In genomic region chr4:86691290-86691689, GRCm38 (mm10) we compare ENCODE assay signal across 18 mouse cellular contexts.
"Had no signal": no experiment of that assay in that cellular context is flagged by ENCODE, and none has a peak within 500 bp of the region (broad histone marks: within the 10 kb centered on the region; RNA-seq: fewer than 3 reads in every experiment).

No protein-coding gene starts in this region.

- DNase-seq: kidney, adult 2 months; kidney, postnatal 25 days; layer of hippocampus, postnatal 36 days; liver, embryonic 13.5 days; lung, postnatal 14 days; lung, postnatal 4 days; retina, postnatal 1 day; right cerebral cortex, postnatal 25 days; spleen, adult 18-20 months; thymus, adult 18-20 months; thymus, postnatal 36 days had no signal

- H3K9ac ChIP-seq: liver, embryonic 13.5 days; lung, embryonic 15.5 days; midbrain, embryonic 12.5 days; midbrain, embryonic 15.5 days; neural tube, embryonic 12.5 days; neural tube, embryonic 15.5 days had no signal

- H3K4me2 ChIP-seq: liver, embryonic 13.5 days; lung, embryonic 15.5 days; midbrain, embryonic 12.5 days; midbrain, embryonic 15.5 days; neural tube, embryonic 12.5 days; neural tube, embryonic 15.5 days had no signal

- H3K36me3 ChIP-seq: liver, embryonic 13.5 days; lung, embryonic 15.5 days; midbrain, embryonic 12.5 days; midbrain, embryonic 15.5 days; neural tube, embryonic 12.5 days; neural tube, embryonic 15.5 days had no signal

- H3K27me3 ChIP-seq: liver, embryonic 13.5 days; lung, embryonic 15.5 days; midbrain, embryonic 12.5 days; midbrain, embryonic 15.5 days; neural tube, embryonic 12.5 days; neural tube, embryonic 15.5 days had no signal

- H3K4me1 ChIP-seq: midbrain, embryonic 12.5 days; midbrain, embryonic 15.5 days; neural tube, embryonic 12.5 days; neural tube, embryonic 15.5 days had no signal

- H3K9me3 ChIP-seq: liver, embryonic 13.5 days; lung, embryonic 15.5 days; midbrain, embryonic 12.5 days; midbrain, embryonic 15.5 days; neural tube, embryonic 12.5 days; neural tube, embryonic 15.5 days had no signal

- H3K27ac ChIP-seq: kidney, postnatal 0 days; left cerebral cortex, adult 2 months; midbrain, embryonic 12.5 days; midbrain, embryonic 15.5 days; neural tube, embryonic 12.5 days; neural tube, embryonic 15.5 days had no signal

- H3K4me3 ChIP-seq: left cerebral cortex, adult 2 months; liver, embryonic 13.5 days; lung, embryonic 15.5 days; midbrain, embryonic 12.5 days; midbrain, embryonic 15.5 days; neural tube, embryonic 12.5 days; neural tube, embryonic 15.5 days had no signal

- ATAC-seq: midbrain, embryonic 15.5 days had no signal
